Mouse (Mus musculus): ENCODE results near the gene Capg. TPM values are rescaled to one million over a fixed set of nuclear protein-coding genes. Genes with fewer than 3 reads are reported as not detected.

The Capg gene
- total RNA-seq, 2 experiments from 2014 or later, result 15.5 to 28.6 TPM

- ATAC-seq (replicated peaks; ENCODE audit: low FRiP score, poor library complexity, severe bottlenecking), result no peak; the same call in 1 of the 2 replicates
These were observed 54.8 kb downstream of the Capg start for GRCm38 (mm10) chr6:72598791-72599557.

GRCm38 (mm10) chr6:72600216-72600615 lies 56.0 kb downstream of the Capg start:
- no peak for ATAC-seq (replicated peaks; ENCODE audit: low FRiP score, poor library complexity, severe bottlenecking)

- ATAC-seq (replicated peaks; ENCODE audit: low FRiP score, poor library complexity, severe bottlenecking), result no peak
These were observed 56.6 kb downstream of the Capg start for GRCm38 (mm10) chr6:72600771-72601170.

DNA sequence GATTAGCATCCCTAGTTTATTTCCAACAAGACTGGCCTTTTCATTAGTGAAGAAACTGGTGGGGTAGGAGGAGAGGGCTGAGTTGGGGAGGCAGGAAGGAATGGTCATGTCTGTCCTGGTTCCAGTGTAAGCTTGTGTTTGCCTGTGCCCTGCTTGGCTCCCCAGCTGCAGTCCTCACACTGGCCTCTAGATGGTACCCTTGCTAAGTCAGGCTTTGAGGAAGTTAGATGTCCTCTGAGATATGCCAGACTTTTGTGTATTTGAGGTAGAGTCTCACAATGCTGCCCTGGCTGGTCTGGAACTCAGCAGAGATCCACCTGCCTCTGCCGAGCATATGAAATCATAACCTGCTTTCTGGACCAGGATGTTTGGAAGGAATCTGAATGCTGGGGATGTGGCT lies 57.5 kb downstream of the Capg start:
- 0 out of 2 replicates have a peak, but pooled peaks have one; percentile 46 for ATAC-seq (replicated peaks; ENCODE audit: low FRiP score, poor library complexity, severe bottlenecking)

GRCm38 (mm10) chr6:72604066-72604465 lies 59.9 kb downstream of the Capg start:
- ATAC-seq (replicated peaks; ENCODE audit: low FRiP score, poor library complexity, severe bottlenecking), result no peak

GRCm38 (mm10) chr6:72607060-72607459 lies 62.9 kb downstream of the Capg start:
- no peak for ATAC-seq (replicated peaks; ENCODE audit: low FRiP score, poor library complexity, severe bottlenecking)

DNA sequence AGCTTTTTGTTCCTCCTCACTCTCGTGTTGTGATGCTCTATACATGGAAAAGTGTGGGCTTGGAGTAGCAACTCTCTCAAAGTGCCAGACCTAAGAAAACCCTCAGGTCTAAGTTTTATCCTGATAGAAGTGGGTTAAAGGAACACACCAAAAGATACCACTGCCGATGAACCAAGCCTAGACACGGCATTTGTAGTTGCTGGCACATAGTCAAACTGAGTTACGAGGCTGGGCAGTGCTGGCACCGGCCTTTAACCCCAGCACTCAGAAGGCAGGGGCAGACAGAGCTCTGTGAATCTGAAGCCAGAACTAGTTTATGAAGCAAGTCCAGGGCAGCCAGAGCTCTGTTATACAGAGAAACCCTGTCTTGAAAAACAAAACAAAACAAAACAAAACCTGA lies 63.5 kb downstream of the Capg start:
- no peak for ATAC-seq (replicated peaks; ENCODE audit: low FRiP score, poor library complexity, severe bottlenecking)

- no peak for ATAC-seq (replicated peaks; ENCODE audit: low FRiP score, poor library complexity, severe bottlenecking)
These were observed 64.5 kb downstream of the Capg start for GRCm38 (mm10) chr6:72608662-72609184.

DNA sequence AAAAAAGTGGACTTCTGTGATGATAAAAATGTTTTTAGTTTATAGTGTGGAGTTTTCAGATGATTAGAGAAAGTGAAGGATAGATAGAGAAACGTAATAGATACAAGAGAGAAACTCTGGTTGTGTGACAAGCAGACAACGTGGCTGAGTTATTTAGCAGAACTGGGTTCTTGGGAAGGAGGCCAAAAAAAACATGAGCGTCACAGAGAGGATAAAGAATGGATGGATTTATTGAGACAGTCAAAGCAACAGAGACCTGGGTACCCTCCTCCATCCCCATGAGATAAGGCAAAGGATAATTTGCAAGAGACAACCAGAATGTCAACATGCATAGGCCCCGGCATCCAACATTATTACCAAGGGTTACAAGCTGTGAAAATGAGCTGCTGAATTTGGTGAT lies 66.1 kb downstream of the Capg start:
- ATAC-seq (replicated peaks; ENCODE audit: low FRiP score, poor library complexity, severe bottlenecking), result no peak

Other genes starting within 250 kb of the Capg start
- not detected in 2 replicates for gene Sftpb, start 239.8 kb upstream of the Capg start, total RNA-seq (2015; ENCODE audit: low replicate concordance)
- gene Sftpb, start 239.8 kb upstream of the Capg start, total RNA-seq (2017; ENCODE audit: low replicate concordance), result not detected in 2 replicates
- 62.9 and 90.1 TPM in 2 replicates for gene Usp39, start 199.2 kb upstream of the Capg start, total RNA-seq (2015; ENCODE audit: low replicate concordance)
- gene Usp39, start 199.2 kb upstream of the Capg start, total RNA-seq (2017; ENCODE audit: low replicate concordance), result 63.4 and 92.7 TPM in 2 replicates
- 23.4 and 33.1 TPM in 2 replicates for gene 0610030E20Rik, start 197.1 kb upstream of the Capg start, total RNA-seq (2015; ENCODE audit: low replicate concordance)
- gene 0610030E20Rik, start 197.1 kb upstream of the Capg start, total RNA-seq (2017; ENCODE audit: low replicate concordance), result 21.6 and 29.3 TPM in 2 replicates
- gene Tmem150a, start 188.9 kb upstream of the Capg start, total RNA-seq (2015; ENCODE audit: low replicate concordance), result 3.2 and 11.7 TPM in 2 replicates
- 0.61 TPM in 1 of 2 replicates, not detected in the other for gene Tmem150a, start 188.9 kb upstream of the Capg start, total RNA-seq (2017; ENCODE audit: low replicate concordance)
- gene Rnf181, start 177.4 kb upstream of the Capg start, total RNA-seq (2015; ENCODE audit: low replicate concordance), result 68.5 and 96.0 TPM in 2 replicates
- gene Rnf181, start 177.4 kb upstream of the Capg start, total RNA-seq (2017; ENCODE audit: low replicate concordance), result 56.4 and 69.8 TPM in 2 replicates
- gene Vamp5, start 163.9 kb upstream of the Capg start, total RNA-seq (2015; ENCODE audit: low replicate concordance), result 85.1 and 98.0 TPM in 2 replicates
- 23.8 and 24.3 TPM in 2 replicates for gene Vamp5, start 163.9 kb upstream of the Capg start, total RNA-seq (2017; ENCODE audit: low replicate concordance)
- 234 and 259 TPM in 2 replicates for gene Vamp8, start 153.7 kb upstream of the Capg start, total RNA-seq (2015; ENCODE audit: low replicate concordance)
- 212 and 229 TPM in 2 replicates for gene Vamp8, start 153.7 kb upstream of the Capg start, total RNA-seq (2017; ENCODE audit: low replicate concordance)
- gene Ggcx, start 130.1 kb upstream of the Capg start, total RNA-seq (2015; ENCODE audit: low replicate concordance), result 1.4 and 7.1 TPM in 2 replicates
- gene Ggcx, start 130.1 kb upstream of the Capg start, total RNA-seq (2017; ENCODE audit: low replicate concordance), result 2.6 and 5.9 TPM in 2 replicates
- gene Mat2a, start 104.8 kb upstream of the Capg start, total RNA-seq (2015; ENCODE audit: low replicate concordance), result 299 and 345 TPM in 2 replicates
- 107 TPM in 2 replicates for gene Mat2a, start 104.8 kb upstream of the Capg start, total RNA-seq (2017; ENCODE audit: low replicate concordance)
- gene Sh2d6, start 22.7 kb upstream of the Capg start, total RNA-seq (2015; ENCODE audit: low replicate concordance), result not detected in 2 replicates
- gene Sh2d6, start 22.7 kb upstream of the Capg start, total RNA-seq (2017; ENCODE audit: low replicate concordance), result not detected in 2 replicates
- gene Elmod3, start 54.0 kb downstream of the Capg start, total RNA-seq (2015; ENCODE audit: low replicate concordance), result 5.0 and 5.9 TPM in 2 replicates
- 0.13 and 2.5 TPM in 2 replicates for gene Elmod3, start 54.0 kb downstream of the Capg start, total RNA-seq (2017; ENCODE audit: low replicate concordance)
- 3.4 and 13.0 TPM in 2 replicates for gene Retsat, start 54.1 kb downstream of the Capg start, total RNA-seq (2015; ENCODE audit: low replicate concordance)
- 1.4 and 1.5 TPM in 2 replicates for gene Retsat, start 54.1 kb downstream of the Capg start, total RNA-seq (2017; ENCODE audit: low replicate concordance)
- 14.7 and 28.5 TPM in 2 replicates for gene Tgoln1, start 72.6 kb downstream of the Capg start, total RNA-seq (2015; ENCODE audit: low replicate concordance)
- 21.9 and 23.5 TPM in 2 replicates for gene Tgoln1, start 72.6 kb downstream of the Capg start, total RNA-seq (2017; ENCODE audit: low replicate concordance)
- 5.9 TPM in 1 of 2 replicates, not detected in the other for gene Tcf7l1, start 244.9 kb downstream of the Capg start, total RNA-seq (2015; ENCODE audit: low replicate concordance)
- not detected in 2 replicates for gene Tcf7l1, start 244.9 kb downstream of the Capg start, total RNA-seq (2017; ENCODE audit: low replicate concordance)

All from erythroid progenitor cell, adult 5-6 weeks (primary cell).